Mouse (Mus musculus) megakaryocyte, adult 5-6 weeks (primary cell): ENCODE measurements around the gene Rnaseh1. TPM values are rescaled to one million over a fixed set of nuclear protein-coding genes. Genes with fewer than 3 reads are reported as not detected.

Experiments
- ATAC-seq: 2 replicates; pipeline ENCODE4 v1.8.0; 2016; ENCODE audit warnings: mild to moderate bottlenecking, inconsistent platforms; ENCODE audit not compliant: poor library complexity, severe bottlenecking
- total RNA-seq, 2 experiments: library from RNA; stranded (forward) in 1 of 2; stranded (reverse) in 1 of 2; fragments of 153-499, 151-499 nt in 1 of 2; fragments of 221-1000, 200-1000 nt in 1 of 2; gene quantifications; 2 replicates each; pipeline versions ENCODE4 v1.2.3 to v1.2.4; 2015 to 2017

Gene Rnaseh1
- total RNA-seq (2015) = 17.1 and 21.2 TPM in 2 replicates
- total RNA-seq (2017) = 13.5 and 19.5 TPM in 2 replicates

GRCm38 (mm10) chr12:28649141-28650110, at the start of gene Rnaseh1:
TSS of gene Rnaseh1 (plus strand) at chr12:28649602.
- peak; percentile 99 for ATAC-seq

- no peak for ATAC-seq
Observed at GRCm38 (mm10) chr12:28602259-28602658, 47.1 kb upstream of the Rnaseh1 start.

GRCm38 (mm10) chr12:28603494-28603893, 45.9 kb upstream of the Rnaseh1 start:
- no peak for ATAC-seq

- ATAC-seq = no peak
Observed at GRCm38 (mm10) chr12:28607546-28608305, 41.7 kb upstream of the Rnaseh1 start.

GRCm38 (mm10) chr12:28612391-28612790, 37.0 kb upstream of the Rnaseh1 start:
- ATAC-seq = no peak

- no peak for ATAC-seq
Observed at GRCm38 (mm10) chr12:28614401-28614800, 35.0 kb upstream of the Rnaseh1 start.

- ATAC-seq = no peak
Observed at GRCm38 (mm10) chr12:28617297-28617696, 32.1 kb upstream of the Rnaseh1 start.

- no peak for ATAC-seq
Observed at GRCm38 (mm10) chr12:28621451-28622166, 27.8 kb upstream of the Rnaseh1 start.

- ATAC-seq = no peak
Observed at GRCm38 (mm10) chr12:28622167-28622532, 27.3 kb upstream of the Rnaseh1 start.

GRCm38 (mm10) chr12:28622641-28623040, 26.8 kb upstream of the Rnaseh1 start:
- no peak for ATAC-seq

GRCm38 (mm10) chr12:28623195-28623594, 26.2 kb upstream of the Rnaseh1 start, which contains the start of gene Colec11:
TSS of gene Colec11 (minus strand) at chr12:28623377.
- ATAC-seq = no peak

- ATAC-seq = no peak
Observed at GRCm38 (mm10) chr12:28624251-28624650, 25.2 kb upstream of the Rnaseh1 start.

- no peak for ATAC-seq
Observed at GRCm38 (mm10) chr12:28625407-28625806, 24.0 kb upstream of the Rnaseh1 start.

GRCm38 (mm10) chr12:28627092-28627491, 22.3 kb upstream of the Rnaseh1 start:
- no peak for ATAC-seq

GRCm38 (mm10) chr12:28628436-28628835, 21.0 kb upstream of the Rnaseh1 start:
- ATAC-seq = no peak

- peak; percentile 14 for ATAC-seq
Observed at GRCm38 (mm10) chr12:28635058-28635534, 14.3 kb upstream of the Rnaseh1 start.

GRCm38 (mm10) chr12:28635535-28636476, 13.6 kb upstream of the Rnaseh1 start, which contains the start of gene Rps7:
TSS of gene Rps7 (minus strand) at chr12:28635953.
- peak; percentile 97 for ATAC-seq

- ATAC-seq = no peak
Observed at GRCm38 (mm10) chr12:28636543-28636942, 12.9 kb upstream of the Rnaseh1 start.

GRCm38 (mm10) chr12:28638778-28639177, 10.6 kb upstream of the Rnaseh1 start:
- ATAC-seq = no peak

- no peak for ATAC-seq
Observed at GRCm38 (mm10) chr12:28662628-28663027, 13.2 kb downstream of the Rnaseh1 start.
